Mouse (Mus musculus) B cell, adult (primary cell): ENCODE data around the gene Tmem265. TPM values are rescaled to one million over a fixed set of nuclear protein-coding genes. Genes with fewer than 3 reads are reported as not detected.

Source experiments
- total RNA-seq: library from RNA; stranded (reverse); gene quantifications from 4 replicates; pipeline ENCODE4 v1.2.4, GENCODE M21; 2023; ENCODE audit not compliant: inconsistent age

Tmem265 gene
- 2.6 to 2.9 TPM in 2 of 4 replicates, not detected in the others for total RNA-seq

DNA sequence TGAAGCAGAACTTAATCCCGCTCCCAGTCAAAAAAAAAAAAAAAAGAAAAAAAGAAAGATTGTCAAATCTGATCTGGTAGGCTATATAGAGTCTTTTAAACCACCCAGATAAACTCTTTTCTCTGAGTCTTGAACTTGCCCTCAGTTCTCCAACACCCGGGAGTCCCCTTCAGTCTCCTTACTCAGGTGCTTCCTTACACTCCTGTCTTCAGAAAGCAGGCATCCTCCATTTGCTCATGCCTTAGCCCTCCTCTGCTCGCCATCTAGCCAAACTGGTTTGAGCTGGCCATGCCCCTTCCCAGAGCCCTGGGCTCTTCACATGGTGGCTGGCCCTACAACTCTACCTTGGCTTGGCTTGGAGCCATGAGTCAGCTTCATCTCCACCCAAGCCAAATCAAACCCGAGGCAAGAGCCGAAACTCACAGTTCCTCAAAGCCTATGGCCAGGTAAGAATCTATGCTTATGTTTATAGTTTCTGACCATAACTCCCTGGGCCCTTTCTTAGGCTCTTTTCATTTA, at the start of gene Tmem265:
Tmem265 (plus strand) TSS at position 51 of the 519 bp plus-strand sequence.

DNA sequence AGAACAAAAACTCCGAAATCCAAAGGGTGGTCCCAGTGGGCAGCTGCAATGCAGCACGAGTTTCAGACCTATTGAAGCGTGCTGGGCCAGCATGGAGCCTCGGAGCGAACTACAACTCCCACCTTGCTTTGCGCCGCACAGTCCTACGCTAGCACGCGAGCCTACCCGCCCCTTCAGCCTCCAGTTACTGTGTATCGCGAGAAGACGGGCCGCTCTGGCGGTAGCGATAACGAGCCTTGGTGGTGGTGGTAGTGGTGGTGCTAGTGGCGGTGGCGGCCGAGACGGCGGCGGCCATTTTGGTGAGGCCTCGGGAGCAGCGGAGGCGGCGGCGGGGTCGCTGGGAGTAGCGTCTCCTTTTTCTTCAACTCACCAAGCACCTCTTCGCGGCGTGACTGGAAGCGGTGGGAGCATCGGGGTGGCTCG, 49.4 kb upstream of the Tmem265 start, which contains the start of gene Srcap:
Srcap (plus strand) TSS at position 176 of the 423 bp plus-strand sequence.

DNA sequence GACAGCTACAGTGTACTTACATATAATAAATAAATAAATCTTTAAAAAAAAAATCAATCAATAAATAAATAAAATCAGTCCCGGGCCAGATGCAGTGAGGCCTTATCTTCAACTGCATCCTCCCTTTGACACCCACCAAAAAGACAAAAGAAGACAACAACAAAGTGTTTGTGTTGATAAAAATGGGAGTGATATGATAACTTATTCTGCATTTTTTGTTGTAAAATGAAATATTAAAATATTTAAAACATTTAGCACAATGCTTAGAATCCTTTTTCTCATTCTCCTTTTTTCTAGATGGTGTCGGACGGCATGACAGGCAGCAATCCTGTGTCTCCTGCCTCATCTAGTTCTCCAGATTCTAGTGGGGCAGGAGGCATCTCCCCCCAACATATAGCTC, 41.9 kb upstream of the Tmem265 start, which contains the start of gene Gm42715:
Gm42715 (plus strand) TSS at position 301 of the 400 bp plus-strand sequence.

DNA sequence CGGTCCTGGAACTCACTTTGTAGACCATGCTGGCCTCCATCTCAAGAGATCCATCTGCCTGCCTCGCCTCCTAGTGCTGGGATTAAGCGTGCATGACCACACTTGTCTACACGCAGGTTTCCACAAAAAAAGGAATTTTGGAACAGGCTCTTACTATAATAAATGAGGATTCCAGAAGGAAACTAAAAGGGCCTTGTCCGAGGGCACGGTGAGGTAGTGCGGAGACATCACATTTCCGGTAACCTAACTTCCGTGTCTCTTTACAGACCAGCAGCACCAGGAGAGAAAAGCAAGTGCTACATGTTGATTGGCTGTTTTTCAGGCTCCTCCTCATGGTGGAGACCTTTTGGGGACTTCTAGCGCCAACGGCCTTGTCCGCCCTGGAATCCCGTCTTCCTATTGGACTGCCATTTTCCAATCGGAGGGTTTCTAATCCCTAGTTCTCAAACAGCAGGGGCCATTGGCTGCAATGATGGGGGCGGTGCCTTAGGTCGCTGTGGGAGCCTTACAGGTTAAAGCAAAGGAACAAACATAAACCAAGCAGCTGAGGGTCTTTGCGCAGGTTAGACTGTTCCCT, 11.8 kb downstream of the Tmem265 start, which contains the start of gene Phkg2:
Phkg2 (plus strand) TSS at position 446 of the 577 bp plus-strand sequence.

DNA sequence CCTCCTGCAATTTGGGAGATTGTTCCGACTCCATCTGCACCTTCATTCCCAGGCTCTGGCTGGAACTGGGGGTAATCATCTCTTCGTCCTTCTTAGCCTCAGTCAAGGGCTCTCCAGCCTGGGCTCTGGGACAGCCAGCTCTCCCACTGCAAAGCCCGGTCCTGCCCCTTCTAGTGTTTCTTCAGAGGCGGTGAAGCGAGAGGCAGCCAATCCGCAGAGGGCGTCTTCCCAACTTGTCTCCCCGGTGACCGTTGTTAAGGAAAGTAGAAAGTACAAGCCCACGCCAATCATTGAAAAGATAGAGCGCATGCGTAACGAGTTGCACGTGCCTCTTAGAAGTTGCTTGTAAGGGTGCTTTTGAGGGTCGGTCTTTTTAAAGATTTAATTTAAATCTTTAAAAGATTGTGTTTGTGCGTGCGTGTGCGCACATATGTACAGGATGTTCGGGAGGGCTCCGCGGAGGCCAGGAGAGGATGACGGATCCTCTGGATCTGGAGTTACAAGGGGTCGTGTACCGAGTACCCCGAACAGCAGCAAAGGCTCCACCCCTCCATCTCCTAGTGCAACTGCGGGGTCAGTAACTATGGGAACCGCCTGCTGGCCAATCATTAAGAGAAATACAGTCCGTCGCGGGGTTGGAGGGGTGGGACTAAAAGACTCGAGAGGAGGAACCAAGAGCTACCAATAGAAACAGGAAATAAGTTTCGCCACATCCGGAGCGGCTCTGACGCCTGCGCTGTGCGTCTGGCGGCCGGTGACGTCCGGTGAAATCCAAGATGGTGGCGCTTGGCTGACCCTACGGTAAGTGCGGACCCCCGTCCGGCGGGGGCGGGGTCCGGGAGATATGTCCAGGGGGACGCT, 27.1 kb downstream of the Tmem265 start, which contains the start of the genes Ccdc189 and Rnf40:
Ccdc189 (minus strand) TSS at position 585 of the 861 bp plus-strand sequence.
Rnf40 (plus strand) TSS at position 757 of the 861 bp plus-strand sequence.

DNA sequence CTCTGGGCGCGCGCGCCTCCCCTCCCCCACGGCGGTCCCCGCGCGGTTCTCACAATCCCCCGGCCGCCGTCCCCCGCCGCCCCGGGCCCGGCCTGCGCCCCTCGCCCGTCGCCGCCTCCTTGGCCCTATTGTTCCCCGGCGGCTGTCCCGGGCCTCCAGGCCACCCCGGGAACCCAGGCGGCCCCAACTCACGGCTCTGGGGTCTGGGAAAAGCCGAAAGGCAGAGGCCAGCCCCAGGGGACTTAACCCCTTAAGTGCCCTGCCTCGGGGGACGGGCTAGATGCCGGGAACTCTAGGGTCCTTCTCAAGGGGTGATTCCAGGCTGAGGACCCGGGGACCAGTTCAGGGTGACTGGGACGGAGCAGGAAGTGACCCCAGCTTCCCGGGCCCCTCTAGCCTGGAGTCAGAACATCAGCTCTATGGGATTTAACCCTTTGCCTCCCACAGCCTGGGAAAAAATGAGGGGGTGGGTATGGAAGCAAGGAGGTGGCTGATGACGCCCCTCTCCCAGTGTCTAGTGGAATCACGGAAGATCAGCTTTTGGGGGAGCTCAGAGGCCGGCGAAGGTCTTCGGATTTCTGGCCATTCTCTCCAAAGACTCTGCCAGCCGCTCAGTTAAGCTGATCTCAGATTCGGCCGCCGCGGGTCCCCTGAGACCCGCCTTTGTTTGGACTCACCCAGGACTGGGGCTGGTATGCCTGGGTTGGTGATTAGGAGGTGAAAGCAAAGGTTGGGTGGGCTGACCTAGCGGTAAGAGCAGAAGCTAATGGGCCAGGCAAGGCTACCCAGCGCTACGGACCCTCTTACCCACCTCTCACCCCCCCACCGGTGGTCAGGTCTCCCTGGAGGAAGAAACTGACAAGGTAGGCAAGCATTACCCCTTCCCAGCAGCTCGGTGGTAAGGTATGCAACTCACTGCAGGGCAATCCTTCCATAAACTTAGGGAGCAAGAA, 54.0 kb downstream of the Tmem265 start, which contains the start of gene Zfp629:
Zfp629 (minus strand) TSS at position 907 of the 953 bp plus-strand sequence.

Other genes with a start within 250 kb of the Tmem265 start
- 1.7 to 3.4 TPM (median 2.6 TPM) in 4 replicates for gene Zfp768, start 215.8 kb upstream of the Tmem265 start, total RNA-seq
- gene Zfp747, start 185.3 kb upstream of the Tmem265 start, total RNA-seq: 11.0 to 14.9 TPM (median 12.9 TPM) in 4 replicates
- gene 9130019O22Rik, start 174.2 kb upstream of the Tmem265 start, total RNA-seq: 3.5 to 3.9 TPM (median 3.6 TPM) in 4 replicates
- gene E430018J23Rik, start 167.8 kb upstream of the Tmem265 start, total RNA-seq: 5.4 to 8.1 TPM (median 6.8 TPM) in 4 replicates
- gene Zfp764, start 154.6 kb upstream of the Tmem265 start, total RNA-seq: 8.6 to 9.8 TPM (median 9.1 TPM) in 4 replicates
- gene Zfp688, start 139.3 kb upstream of the Tmem265 start, total RNA-seq: 12.1 to 16.3 TPM (median 13.2 TPM) in 4 replicates
- 5.1 to 6.1 TPM (median 5.8 TPM) in 4 replicates for gene Zfp689, start 112.2 kb upstream of the Tmem265 start, total RNA-seq
- gene Prr14, start 101.8 kb upstream of the Tmem265 start, total RNA-seq: 134 to 156 TPM (median 146 TPM) in 4 replicates
- 285 to 303 TPM (median 297 TPM) in 4 replicates for gene Fbrs, start 82.2 kb upstream of the Tmem265 start, total RNA-seq
- gene Srcap, start 49.4 kb upstream of the Tmem265 start, total RNA-seq: 189 to 213 TPM (median 204 TPM) in 4 replicates
- gene Gm42715, start 41.8 kb upstream of the Tmem265 start, total RNA-seq: 44.3 to 55.2 TPM (median 53.5 TPM) in 4 replicates
- 122 to 139 TPM (median 127 TPM) in 4 replicates for gene Phkg2, start 11.9 kb downstream of the Tmem265 start, total RNA-seq
- gene Ccdc189, start 27.2 kb downstream of the Tmem265 start, total RNA-seq: 0.77 to 2.0 TPM (median 1.4 TPM) in 4 replicates
- gene Rnf40, start 27.4 kb downstream of the Tmem265 start, total RNA-seq: 135 to 149 TPM (median 147 TPM) in 4 replicates
- 2.8 to 6.4 TPM (median 3.5 TPM) in 4 replicates for gene Zfp629, start 54.4 kb downstream of the Tmem265 start, total RNA-seq
- gene Bcl7c, start 147.5 kb downstream of the Tmem265 start, total RNA-seq: 43.3 to 65.2 TPM (median 58.3 TPM) in 4 replicates
- gene Ctf1, start 151.3 kb downstream of the Tmem265 start, total RNA-seq: not detected in 4 replicates
- gene Ctf2, start 170.8 kb downstream of the Tmem265 start, total RNA-seq: not detected in 4 replicates
- 17.0 to 19.0 TPM (median 17.8 TPM) in 4 replicates for gene Fbxl19, start 183.2 kb downstream of the Tmem265 start, total RNA-seq
- 32.3 to 37.7 TPM (median 35.3 TPM) in 4 replicates for gene Orai3, start 208.4 kb downstream of the Tmem265 start, total RNA-seq
- gene Setd1a, start 215.3 kb downstream of the Tmem265 start, total RNA-seq: 73.8 to 89.8 TPM (median 79.6 TPM) in 4 replicates
- gene Gm49388, start 224.2 kb downstream of the Tmem265 start, total RNA-seq: 1.00 to 2.5 TPM (median 1.3 TPM) in 3 of 4 replicates, not detected in the other
- 2.4 to 3.8 TPM (median 3.5 TPM) in 4 replicates for gene Hsd3b7, start 239.2 kb downstream of the Tmem265 start, total RNA-seq